Mouse (Mus musculus): ENCODE results near the gene Coro6.

- no peak for TF ChIP-seq CTCF (IDR thresholded peaks at IDR 0.05; ENCODE audit: borderline replicate concordance, control insufficient read depth, extremely low read depth, insufficient read depth, low read length, poor library complexity)
- no peak for TF ChIP-seq POLR2A (IDR thresholded peaks at IDR 0.05; ENCODE audit: control insufficient read depth, extremely low read depth, insufficient read depth, low read length, poor library complexity)
Observed at GRCm38 (mm10) chr11:77488771-77489581, 26.8 kb downstream of the Coro6 start.

Measured in thymus, adult 2 months (tissue).